Mouse (Mus musculus): ENCODE results near the gene Ddo.

GRCm38 (mm10) chr10:40629140-40629539, 671 bp upstream of the Ddo start:
- TF ChIP-seq CTCF (IDR thresholded peaks at IDR 0.05; ENCODE audit: low read depth, low read length) (peak; percentile 23; the same call in 1 of the 2 replicates), POLR2AphosphoS5 (IDR thresholded peaks at IDR 0.05; ENCODE audit: insufficient replicate concordance, low read depth, low read length) (no peak)

Measured in G1E (cell line).